Mouse (Mus musculus) embryonic facial prominence, embryonic 15.5 days (tissue): ENCODE data around the gene Dhodh. TPM values are rescaled to one million over a fixed set of nuclear protein-coding genes. Genes with fewer than 3 reads are reported as not detected.

ENCODE experiments used
- ATAC-seq: fragments of 200-750 bp; cut with Nextera tagmentation; 2 replicates; pipeline ENCODE4 v1.8.0; 2017; ENCODE audit warnings: low read depth, moderate TSS enrichment; ENCODE audit not compliant: insufficient number of reproducible peaks, low FRiP score, low TSS enrichment
- H3K27ac ChIP-seq: fragments of 300-500 bp; sonication (generic); replicated peaks from 2 replicates; pipeline ENCODE4 v1.5.1; 2015; ENCODE audit warnings: mild to moderate bottlenecking, inconsistent platforms
- H3K27me3 ChIP-seq: fragments of 300-500 bp; sonication (generic); 2 replicates; pipeline ENCODE4 v1.6.1; 2015; ENCODE audit warnings: inconsistent platforms
- H3K36me3 ChIP-seq: fragments of 300-500 bp; sonication (generic); 2 replicates; pipeline ENCODE4 v1.6.1; 2015; ENCODE audit warnings: mild to moderate bottlenecking, inconsistent platforms
- H3K4me1 ChIP-seq: fragments of 300-500 bp; sonication (generic); 2 replicates; pipeline ENCODE4 v1.6.1; 2015; ENCODE audit warnings: inconsistent platforms
- H3K4me2 ChIP-seq: fragments of 300-500 bp; sonication (generic); replicated peaks from 2 replicates; pipeline ENCODE4 v1.6.1; 2015; ENCODE audit warnings: mild to moderate bottlenecking, inconsistent platforms
- H3K4me3 ChIP-seq: fragments of 300-500 bp; sonication (generic); replicated peaks from 2 replicates; pipeline ENCODE4 v1.5.1; 2015; ENCODE audit warnings: mild to moderate bottlenecking, inconsistent platforms
- H3K9ac ChIP-seq: fragments of 300-500 bp; sonication (generic); 2 replicates; pipeline ENCODE4 v1.6.1; 2015; ENCODE audit warnings: inconsistent platforms
- H3K9me3 ChIP-seq: fragments of 300-500 bp; sonication (generic); replicated peaks from 2 replicates; pipeline ENCODE4 v1.6.1; 2016; ENCODE audit warnings: inconsistent platforms
- WGBS: fragments of 180-500 bp; shearing (Covaris S2); methylation state at CpG from one replicate; pipeline ENCODE4 v1.1.7; 2015; 5-methylcytosine and 5-hydroxymethylcytosine counted together
- polyA plus RNA-seq: library from polyadenylated mRNA; unstranded; fragments of >200 nt; fragmentation: Nextera tagmentation; extraction: Ambion mirVana; gene quantifications from 2 replicates; pipeline ENCODE4 v1.2.1, GENCODE M21; 2015

The Dhodh gene
- polyA plus RNA-seq, 1 experiment from 2014 or later = 40.9 TPM

GRCm38 (mm10) chr8:109585652-109586051 lies 22.8 kb downstream of the Dhodh start:
- H3K4me1 ChIP-seq = no peaks in the 10 kb centered on the region
- no peak overlapping the region for H3K27ac ChIP-seq
- H3K4me2 ChIP-seq = no peak overlapping the region
- H3K36me3 ChIP-seq = no peaks in the 10 kb centered on the region
- H3K9ac ChIP-seq = no peak overlapping the region
- H3K4me3 ChIP-seq = no peak overlapping the region
- H3K9me3 ChIP-seq = no peaks in the 10 kb centered on the region
- ATAC-seq = no peak
- no peaks in the 10 kb centered on the region for H3K27me3 ChIP-seq

- 84% methylated on average over 3 of the region's 3 CpGs for WGBS
- Histone ChIP-seq H3K27me3 (no peaks in the 10 kb centered on the region), H3K9me3 (no peaks in the 10 kb centered on the region), H3K4me3 (no peak overlapping the region), H3K4me1 (no peaks in the 10 kb centered on the region), H3K27ac (no peak overlapping the region), H3K36me3 (no peaks in the 10 kb centered on the region), H3K9ac (no peak overlapping the region), H3K4me2 (no peak overlapping the region)
- ATAC-seq = no peak
Measured at GRCm38 (mm10) chr8:109584830-109585229, 23.6 kb downstream of the Dhodh start.

- Histone ChIP-seq H3K36me3 (no peaks in the 10 kb centered on the region), H3K27me3 (no peaks in the 10 kb centered on the region), H3K4me1 (no peaks in the 10 kb centered on the region), H3K9me3 (no peaks in the 10 kb centered on the region), H3K4me3 (no peak overlapping the region), H3K9ac (no peak overlapping the region), H3K27ac (no peak overlapping the region), H3K4me2 (no peak overlapping the region)
- ATAC-seq = no peak
- 85% methylated on average over 4 of the region's 4 CpGs for WGBS
Measured at GRCm38 (mm10) chr8:109584293-109584692, 24.2 kb downstream of the Dhodh start.

GRCm38 (mm10) chr8:109578900-109579301 lies 29.6 kb downstream of the Dhodh start, which contains the start of gene Hp:
Gene Hp, minus strand, starts transcription at chr8:109579172.
- WGBS = 57% methylated on average over 8 of the region's 8 CpGs
- Histone ChIP-seq H3K27me3 (no peaks in the 10 kb centered on the region), H3K4me1 (no peaks in the 10 kb centered on the region), H3K4me2 (no peak within 1 kb of the TSS), H3K9me3 (no peaks in the 10 kb centered on the region), H3K4me3 (no peak within 1 kb of the TSS), H3K9ac (no peak within 1 kb of the TSS), H3K27ac (no peak within 1 kb of the TSS), H3K36me3 (no peaks in the 10 kb centered on the region)
- ATAC-seq = no peak

- Histone ChIP-seq H3K4me3 (no peak overlapping the region), H3K36me3 (no peaks in the 10 kb centered on the region; the same call in 1 of the 2 replicates), H3K27ac (no peak overlapping the region), H3K9ac (no peak overlapping the region), H3K4me2 (no peak overlapping the region), H3K9me3 (no peaks in the 10 kb centered on the region), H3K27me3 (no peaks in the 10 kb centered on the region), H3K4me1 (no peaks in the 10 kb centered on the region)
- 74% methylated on average over 4 of the region's 4 CpGs for WGBS
- ATAC-seq = no peak
Measured at GRCm38 (mm10) chr8:109576311-109576710, 32.2 kb downstream of the Dhodh start.

- Histone ChIP-seq H3K9ac (no peak overlapping the region), H3K27ac (no peak overlapping the region), H3K4me3 (no peak overlapping the region), H3K9me3 (no peaks in the 10 kb centered on the region), H3K27me3 (no peaks in the 10 kb centered on the region), H3K4me1 (peaks cover 5% of the 10 kb centered on the region), H3K4me2 (no peak overlapping the region), H3K36me3 (peaks cover 19% of the 10 kb centered on the region)
- WGBS = 88% methylated on average over 12 of the region's 12 CpGs
- no peak for ATAC-seq
Measured at GRCm38 (mm10) chr8:109571139-109571538, 37.3 kb downstream of the Dhodh start.

GRCm38 (mm10) chr8:109565498-109566333 lies 42.8 kb downstream of the Dhodh start, which contains the start of the genes Dhx38 and Txnl4b:
Gene Dhx38, minus strand, starts transcription at chr8:109565861.
Gene Txnl4b, plus strand, starts transcription at chr8:109565892.
- H3K4me3 ChIP-seq = peak within 1 kb of the TSS; percentile 96
- H3K27ac ChIP-seq = peak within 1 kb of the TSS; percentile 95
- H3K4me1 ChIP-seq = peaks cover 10% of the 10 kb centered on the region
- peak within 1 kb of the TSS; percentile 85 for H3K4me2 ChIP-seq
- H3K27me3 ChIP-seq = no peaks in the 10 kb centered on the region
- ATAC-seq = peak; percentile 100
- H3K9ac ChIP-seq = peak within 1 kb of the TSS; percentile 97
- H3K9me3 ChIP-seq = no peaks in the 10 kb centered on the region
- under 1% methylated on average over 52 of the region's 52 CpGs for WGBS
- peaks cover 37% of the 10 kb centered on the region for H3K36me3 ChIP-seq

- H3K9me3 ChIP-seq = no peaks in the 10 kb centered on the region
- peaks cover 10% of the 10 kb centered on the region for H3K4me1 ChIP-seq
- peak overlapping the region; percentile 97 for H3K9ac ChIP-seq
- 6% methylated on average over 10 of the region's 10 CpGs for WGBS
- H3K36me3 ChIP-seq = peaks cover 41% of the 10 kb centered on the region
- H3K27me3 ChIP-seq = no peaks in the 10 kb centered on the region
- H3K4me3 ChIP-seq = peak overlapping the region; percentile 96
- H3K27ac ChIP-seq = peak overlapping the region; percentile 95
- H3K4me2 ChIP-seq = peak overlapping the region; percentile 85
- ATAC-seq = no peak
Measured at GRCm38 (mm10) chr8:109564766-109565165, 43.7 kb downstream of the Dhodh start.

GRCm38 (mm10) chr8:109563881-109564280 lies 44.6 kb downstream of the Dhodh start:
- no peaks in the 10 kb centered on the region for H3K9me3 ChIP-seq
- H3K27me3 ChIP-seq = no peaks in the 10 kb centered on the region
- H3K4me2 ChIP-seq = no peak overlapping the region
- no peak for ATAC-seq
- peaks cover 10% of the 10 kb centered on the region for H3K4me1 ChIP-seq
- 71% methylated on average over 2 of the region's 2 CpGs for WGBS
- H3K36me3 ChIP-seq = peaks cover 41% of the 10 kb centered on the region
- H3K27ac ChIP-seq = no peak overlapping the region
- H3K4me3 ChIP-seq = no peak overlapping the region
- no peak overlapping the region for H3K9ac ChIP-seq

- WGBS = 44% methylated on average over 3 of the region's 3 CpGs
- Histone ChIP-seq H3K4me1 (no peaks in the 10 kb centered on the region), H3K4me2 (no peak overlapping the region), H3K36me3 (peaks cover 100% of the 10 kb centered on the region), H3K4me3 (no peak overlapping the region), H3K27ac (no peak overlapping the region), H3K9me3 (no peaks in the 10 kb centered on the region), H3K27me3 (no peaks in the 10 kb centered on the region), H3K9ac (no peak overlapping the region)
- no peak for ATAC-seq
Measured at GRCm38 (mm10) chr8:109551663-109552062, 56.8 kb downstream of the Dhodh start.

- WGBS = 36% methylated on average over 3 of the region's 3 CpGs
- H3K4me3 ChIP-seq = no peak overlapping the region
- no peak for ATAC-seq
- no peak overlapping the region for H3K27ac ChIP-seq
- H3K9me3 ChIP-seq = no peaks in the 10 kb centered on the region
- no peak overlapping the region for H3K4me2 ChIP-seq
- H3K9ac ChIP-seq = no peak overlapping the region
- peaks cover 5% of the 10 kb centered on the region; the same call in 1 of the 2 replicates for H3K4me1 ChIP-seq
- H3K36me3 ChIP-seq = peaks cover 25% of the 10 kb centered on the region
- H3K27me3 ChIP-seq = no peaks in the 10 kb centered on the region
Measured at GRCm38 (mm10) chr8:109544049-109544448, 64.4 kb downstream of the Dhodh start.
